Mouse (Mus musculus) hindbrain, embryonic 15.5 days (tissue): ENCODE data around the gene Syn3. TPM values are rescaled to one million over a fixed set of nuclear protein-coding genes. Genes with fewer than 3 reads are reported as not detected.
A peak's percentile ranks its signal among the peaks of the same experiment; 100 is the strongest.

ENCODE experiments used
- ATAC-seq: fragments of 200-750 bp; cut with Nextera tagmentation; 2 replicates; pipeline ENCODE4 v1.8.0; 2017; ENCODE audit warnings: low read depth, moderate number of reproducible peaks, moderate TSS enrichment; ENCODE audit not compliant: low FRiP score
- H3K27ac ChIP-seq: fragments of 300-500 bp; sonication (generic); replicated peaks from 2 replicates; pipeline ENCODE4 v1.5.1; 2015; ENCODE audit warnings: mild to moderate bottlenecking, inconsistent platforms
- H3K27me3 ChIP-seq: fragments of 300-500 bp; sonication (generic); 2 replicates; pipeline ENCODE4 v1.6.1; 2015; ENCODE audit warnings: control low read depth, inconsistent platforms
- H3K36me3 ChIP-seq: fragments of 300-500 bp; sonication (generic); 2 replicates; pipeline ENCODE4 v1.6.1; 2015; ENCODE audit warnings: control low read depth, inconsistent platforms
- H3K4me1 ChIP-seq: fragments of 300-500 bp; sonication (generic); replicated peaks from 2 replicates; pipeline ENCODE4 v1.6.1; 2015; ENCODE audit warnings: control low read depth, inconsistent platforms
- H3K4me2 ChIP-seq: fragments of 300-500 bp; sonication (generic); 2 replicates; pipeline ENCODE4 v1.6.1; 2015; ENCODE audit warnings: moderate library complexity, mild to moderate bottlenecking, inconsistent platforms
- H3K4me3 ChIP-seq: fragments of 300-500 bp; sonication (generic); 2 replicates; pipeline ENCODE4 v1.5.1; 2015; ENCODE audit warnings: mild to moderate bottlenecking, inconsistent platforms
- H3K9ac ChIP-seq: fragments of 300-500 bp; sonication (generic); 2 replicates; pipeline ENCODE4 v1.6.1; 2015; ENCODE audit warnings: inconsistent platforms
- H3K9me3 ChIP-seq: fragments of 300-500 bp; sonication (generic); 2 replicates; pipeline ENCODE4 v1.6.1; 2016; ENCODE audit warnings: control low read depth, inconsistent platforms
- WGBS: fragments of 180-500 bp; shearing (Covaris S2); methylation state at CpG from one replicate; pipeline ENCODE4 v1.1.7; 2015; 5-methylcytosine and 5-hydroxymethylcytosine counted together
- polyA plus RNA-seq: library from polyadenylated mRNA; unstranded; fragments of >200 nt; fragmentation: Nextera tagmentation; extraction: Ambion mirVana; gene quantifications from 2 replicates; pipeline ENCODE4 v1.2.1, GENCODE M21; 2015

Syn3 gene
- polyA plus RNA-seq, 1 experiment from 2014 or later: 30.1 TPM

DNA sequence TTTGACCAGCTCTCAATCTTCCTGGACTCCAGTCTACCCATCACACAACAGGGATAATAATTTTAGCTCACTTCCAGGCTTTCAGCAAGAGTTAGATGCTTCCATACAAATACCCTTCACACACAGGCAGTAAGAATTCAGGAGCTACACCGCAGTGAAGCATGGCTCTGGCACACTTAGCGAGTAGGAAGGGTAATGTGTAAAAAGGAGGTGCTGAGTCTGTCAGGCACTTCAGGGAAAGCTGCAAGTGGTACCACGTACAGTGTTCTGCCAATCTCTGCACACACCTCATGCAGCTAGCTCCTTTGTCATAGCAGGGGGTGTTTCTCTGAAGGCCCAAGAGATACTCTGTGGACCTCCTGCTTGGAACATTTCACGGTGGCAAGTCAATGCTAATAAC lies 12.7 kb downstream of the Syn3 start:
- Histone ChIP-seq H3K4me2 (no peak overlapping the region), H3K9me3 (no peaks in the 10 kb centered on the region), H3K27me3 (no peaks in the 10 kb centered on the region), H3K9ac (no peak overlapping the region), H3K4me3 (no peak overlapping the region), H3K27ac (no peak overlapping the region), H3K4me1 (peaks cover 28% of the 10 kb centered on the region), H3K36me3 (no peaks in the 10 kb centered on the region)
- WGBS: 43% methylated on average over 4 of the region's 4 CpGs
- ATAC-seq: no peak

DNA sequence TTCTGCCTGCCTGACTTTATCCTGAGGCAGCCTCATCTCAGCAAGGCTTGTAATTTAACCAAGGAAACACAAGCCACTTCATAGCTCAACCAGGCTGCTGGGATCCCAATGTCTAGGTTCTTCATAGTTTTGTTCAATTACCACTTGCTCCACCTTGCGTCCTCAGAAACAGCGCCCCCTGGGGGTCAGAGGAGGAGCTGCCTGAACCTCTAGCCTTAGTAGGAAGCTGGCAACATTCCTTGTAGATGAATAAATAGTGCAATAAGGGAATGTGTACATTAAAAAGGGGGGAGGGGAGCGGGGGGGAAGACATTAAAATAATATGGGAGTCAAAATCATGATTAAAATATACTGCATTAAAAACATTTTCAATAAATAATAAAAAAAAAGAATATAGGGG lies 14.7 kb downstream of the Syn3 start:
- Histone ChIP-seq H3K27ac (no peak overlapping the region), H3K4me1 (peaks cover 10% of the 10 kb centered on the region), H3K27me3 (no peaks in the 10 kb centered on the region), H3K9ac (no peak overlapping the region), H3K4me2 (no peak overlapping the region), H3K4me3 (no peak overlapping the region), H3K9me3 (no peaks in the 10 kb centered on the region), H3K36me3 (no peaks in the 10 kb centered on the region)
- ATAC-seq: no peak
- 16% methylated on average over 3 of the region's 3 CpGs for WGBS

DNA sequence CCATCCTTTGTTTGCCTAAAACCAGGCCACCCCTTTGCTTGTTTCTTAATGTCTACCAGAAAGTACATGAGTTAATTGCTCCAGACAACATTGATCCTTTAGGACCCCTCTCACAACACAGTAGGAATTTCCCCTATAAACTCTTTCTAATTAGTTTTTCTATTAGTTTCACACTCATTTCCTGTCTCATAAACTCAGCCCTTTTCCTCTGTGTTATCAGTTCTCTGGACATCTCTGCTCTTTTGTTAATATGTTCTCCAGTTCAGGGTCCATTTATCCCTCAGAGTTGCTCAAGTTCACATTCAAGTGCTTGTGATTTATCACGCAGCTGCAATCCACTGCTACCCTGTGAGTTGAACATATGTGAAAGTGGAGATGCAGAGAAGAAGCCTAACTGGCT lies 16.2 kb downstream of the Syn3 start:
- Histone ChIP-seq H3K4me3 (no peak overlapping the region), H3K4me1 (no peaks in the 10 kb centered on the region), H3K9ac (no peak overlapping the region), H3K27ac (no peak overlapping the region), H3K4me2 (no peak overlapping the region), H3K9me3 (no peaks in the 10 kb centered on the region), H3K27me3 (no peaks in the 10 kb centered on the region), H3K36me3 (0 out of 2 replicates have a peak, but pooled peaks cover under 1% of the 10 kb centered on the region)
- WGBS: 87% methylated on average over 1 of the region's 1 CpGs
- no peak for ATAC-seq

DNA sequence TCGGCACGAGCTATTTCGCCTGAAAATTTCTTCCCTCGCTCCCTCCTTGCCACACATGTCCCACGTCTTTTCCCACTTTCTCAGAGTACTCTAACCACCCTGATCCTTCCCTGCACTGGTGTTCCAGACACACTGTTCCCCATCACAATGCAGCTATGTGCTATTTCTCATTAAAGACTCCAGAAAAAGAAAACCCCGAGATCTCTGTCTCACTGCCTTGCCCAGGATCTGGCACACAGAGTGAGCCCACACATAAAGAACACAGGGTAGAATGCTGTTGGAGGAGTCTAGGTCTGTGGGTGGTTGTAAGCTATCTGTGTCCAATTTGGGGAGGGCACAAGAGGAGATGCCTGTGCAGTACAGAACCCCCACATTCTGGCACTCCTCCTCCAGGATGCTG lies 18.0 kb downstream of the Syn3 start:
- 94% methylated on average over 6 of the region's 6 CpGs for WGBS

DNA sequence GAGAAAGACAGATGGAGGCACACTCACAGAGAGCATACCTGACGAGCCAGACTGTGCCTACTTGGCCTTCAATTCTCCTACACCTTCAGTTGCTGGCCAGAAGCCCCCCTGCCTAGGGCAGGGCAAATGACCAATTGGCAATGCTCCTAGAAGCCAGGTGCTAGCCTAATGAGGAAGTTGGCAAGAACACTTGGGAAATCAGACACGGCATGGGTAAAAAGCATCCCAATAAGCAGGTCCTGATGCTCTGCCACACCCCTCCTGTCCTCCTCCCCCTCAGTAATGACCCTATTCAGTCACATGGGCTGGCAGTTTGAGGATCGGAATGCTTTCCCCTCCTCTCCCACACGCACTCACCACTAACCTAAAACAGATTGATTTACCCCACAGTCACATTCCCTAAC lies 19.0 kb downstream of the Syn3 start:
- no peaks in the 10 kb centered on the region for H3K27me3 ChIP-seq
- 51% methylated on average over 4 of the region's 4 CpGs for WGBS
- H3K4me2 ChIP-seq: no peak overlapping the region
- peaks cover 4% of the 10 kb centered on the region; the same call in 1 of the 2 replicates for H3K36me3 ChIP-seq
- H3K27ac ChIP-seq: no peak overlapping the region
- no peak overlapping the region for H3K9ac ChIP-seq
- H3K4me3 ChIP-seq: no peak overlapping the region
- ATAC-seq: peak; percentile 70
- no peaks in the 10 kb centered on the region for H3K4me1 ChIP-seq
- no peaks in the 10 kb centered on the region for H3K9me3 ChIP-seq

More for the DNA sequence above, 18.0 kb downstream of the Syn3 start:
- Histone ChIP-seq H3K4me1 (no peaks in the 10 kb centered on the region), H3K27ac (no peak overlapping the region), H3K36me3 (peaks cover 4% of the 10 kb centered on the region; the same call in 1 of the 2 replicates), H3K4me2 (no peak overlapping the region), H3K4me3 (no peak overlapping the region), H3K9ac (no peak overlapping the region), H3K27me3 (no peaks in the 10 kb centered on the region), H3K9me3 (no peaks in the 10 kb centered on the region)
- no peak; the same call in 1 of the 2 replicates for ATAC-seq

DNA sequence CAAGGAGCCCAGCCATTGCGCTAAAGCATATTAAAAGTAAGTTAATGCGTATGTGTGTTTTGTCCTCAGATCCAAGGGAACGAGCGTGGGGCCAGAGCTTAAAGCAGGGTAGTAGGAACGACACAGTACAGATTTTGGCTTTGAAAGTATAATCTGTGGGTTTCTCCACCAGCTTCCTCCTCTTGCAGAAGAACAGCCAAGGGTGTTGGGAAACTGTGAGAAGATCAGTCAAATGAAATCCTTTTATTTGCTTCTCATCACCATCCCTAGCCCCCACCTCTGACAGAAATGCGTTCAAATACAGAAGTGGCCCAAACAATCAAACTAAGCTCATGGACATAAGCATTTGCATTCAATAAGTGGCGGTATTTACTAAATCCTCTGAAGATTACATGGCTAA lies 22.0 kb downstream of the Syn3 start:
- Histone ChIP-seq H3K36me3 (peaks cover 4% of the 10 kb centered on the region; the same call in 1 of the 2 replicates), H3K27me3 (no peaks in the 10 kb centered on the region), H3K27ac (no peak overlapping the region), H3K4me3 (no peak overlapping the region), H3K4me1 (no peaks in the 10 kb centered on the region), H3K9ac (no peak overlapping the region), H3K9me3 (no peaks in the 10 kb centered on the region), H3K4me2 (no peak overlapping the region)
- WGBS: 85% methylated on average over 7 of the region's 7 CpGs
- no peak for ATAC-seq

DNA sequence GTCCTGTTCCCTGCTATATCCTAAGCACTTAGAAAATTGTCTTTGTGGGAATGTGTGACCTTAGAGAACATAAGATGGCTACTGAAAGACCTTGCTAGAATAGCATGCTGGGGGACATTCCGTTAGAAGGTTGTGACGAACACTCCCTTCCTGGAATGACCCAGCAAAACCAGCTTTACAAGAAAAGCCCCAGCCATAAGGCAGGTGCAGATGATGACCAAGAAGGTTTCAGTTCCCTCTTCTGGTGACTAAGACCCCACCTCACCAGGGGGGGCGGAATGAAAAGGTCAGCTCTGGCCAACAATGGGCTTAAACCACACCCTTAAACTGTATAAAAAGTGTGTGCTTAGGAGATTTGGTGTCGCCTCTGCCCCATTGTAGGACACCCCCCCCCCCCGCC lies 23.4 kb downstream of the Syn3 start:
- peaks cover 4% of the 10 kb centered on the region; the same call in 1 of the 2 replicates for H3K36me3 ChIP-seq
- no peak overlapping the region for H3K4me2 ChIP-seq
- no peak overlapping the region for H3K27ac ChIP-seq
- no peaks in the 10 kb centered on the region for H3K27me3 ChIP-seq
- 89% methylated on average over 5 of the region's 5 CpGs for WGBS
- no peaks in the 10 kb centered on the region for H3K4me1 ChIP-seq
- ATAC-seq: no peak
- no peak overlapping the region for H3K9ac ChIP-seq
- no peaks in the 10 kb centered on the region for H3K9me3 ChIP-seq
- H3K4me3 ChIP-seq: no peak overlapping the region

DNA sequence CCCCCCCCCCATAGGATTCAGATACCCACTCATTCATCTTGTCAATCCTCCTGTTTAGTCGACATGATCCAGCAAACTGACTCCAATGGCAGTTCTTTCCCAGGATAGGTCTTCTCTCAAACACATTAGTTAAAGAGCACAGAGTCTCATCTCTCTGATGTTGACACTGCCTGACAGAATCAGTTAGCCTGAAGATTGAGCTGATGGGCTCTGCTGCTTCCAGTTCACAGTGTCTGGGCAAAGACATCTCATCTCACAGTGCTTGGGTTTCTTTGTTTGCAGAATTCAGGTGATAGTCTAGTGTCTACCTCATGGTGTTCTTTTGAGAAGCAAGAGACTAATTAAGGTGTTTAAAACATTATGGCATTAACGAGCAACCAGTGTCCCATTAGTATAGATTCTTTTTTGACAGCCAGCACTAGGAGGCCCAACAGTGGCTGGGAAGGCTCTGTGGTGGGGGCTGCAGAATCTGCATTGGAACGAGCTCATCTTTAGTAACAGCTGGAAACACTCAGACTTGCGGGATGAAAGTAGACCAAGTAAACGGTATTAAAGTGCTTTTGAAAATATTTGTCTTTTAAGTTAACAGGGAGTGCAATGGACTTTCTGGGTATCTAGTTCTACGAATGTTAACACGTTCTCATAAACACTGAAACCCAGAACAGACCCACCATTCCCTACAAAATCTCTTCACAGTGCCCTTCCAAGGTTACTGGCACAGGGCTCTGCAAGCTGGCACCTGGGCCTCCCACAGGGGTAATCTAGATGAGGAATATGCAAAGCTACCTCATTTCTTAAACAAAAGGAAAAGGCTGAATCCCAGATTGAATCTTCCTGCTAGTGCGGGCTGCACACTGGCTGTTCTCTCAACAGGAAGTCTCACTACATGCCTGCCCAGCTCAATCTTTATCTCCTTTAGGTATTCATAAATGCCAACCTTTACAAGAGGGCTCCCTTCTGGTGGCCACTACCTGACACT lies 24.2 kb downstream of the Syn3 start:
- Histone ChIP-seq H3K27ac (no peak overlapping the region), H3K4me2 (no peak overlapping the region), H3K4me3 (no peak overlapping the region), H3K9ac (no peak overlapping the region), H3K36me3 (peaks cover 4% of the 10 kb centered on the region; the same call in 1 of the 2 replicates), H3K9me3 (no peaks in the 10 kb centered on the region), H3K4me1 (no peaks in the 10 kb centered on the region), H3K27me3 (no peaks in the 10 kb centered on the region)
- WGBS: 73% methylated on average over 8 of the region's 8 CpGs
- ATAC-seq: no peak

DNA sequence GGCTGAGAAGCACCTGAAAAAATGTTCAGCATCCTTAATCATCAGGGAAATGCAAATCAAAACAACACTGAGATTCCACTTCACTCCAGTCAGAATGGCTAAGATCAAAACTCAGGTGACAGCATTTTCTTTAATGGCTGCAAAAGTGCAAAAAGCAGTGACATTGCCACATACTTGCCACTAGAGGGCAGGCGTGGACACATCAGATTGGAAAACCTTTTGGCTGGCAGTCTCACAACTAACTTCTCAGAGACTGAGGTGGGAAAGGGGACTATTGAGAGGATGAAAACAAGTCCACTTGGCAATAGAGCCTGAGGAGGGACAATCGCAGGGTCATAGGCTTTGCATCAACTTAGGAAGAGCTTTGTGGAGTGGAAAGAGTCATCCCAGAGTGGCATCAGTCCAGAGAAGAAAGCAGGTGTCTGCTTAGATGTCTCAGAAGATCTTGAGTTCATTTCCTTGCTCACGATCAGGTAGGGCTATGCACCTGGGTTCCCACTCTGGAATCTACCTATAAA lies 25.0 kb downstream of the Syn3 start:
- Histone ChIP-seq H3K9me3 (no peaks in the 10 kb centered on the region), H3K4me1 (no peaks in the 10 kb centered on the region), H3K27ac (no peak overlapping the region), H3K36me3 (peaks cover 4% of the 10 kb centered on the region; the same call in 1 of the 2 replicates), H3K27me3 (no peaks in the 10 kb centered on the region), H3K9ac (no peak overlapping the region), H3K4me2 (no peak overlapping the region), H3K4me3 (no peak overlapping the region)
- no peak for ATAC-seq
- 46% methylated on average over 3 of the region's 3 CpGs for whole genome bisulfite sequencing

DNA sequence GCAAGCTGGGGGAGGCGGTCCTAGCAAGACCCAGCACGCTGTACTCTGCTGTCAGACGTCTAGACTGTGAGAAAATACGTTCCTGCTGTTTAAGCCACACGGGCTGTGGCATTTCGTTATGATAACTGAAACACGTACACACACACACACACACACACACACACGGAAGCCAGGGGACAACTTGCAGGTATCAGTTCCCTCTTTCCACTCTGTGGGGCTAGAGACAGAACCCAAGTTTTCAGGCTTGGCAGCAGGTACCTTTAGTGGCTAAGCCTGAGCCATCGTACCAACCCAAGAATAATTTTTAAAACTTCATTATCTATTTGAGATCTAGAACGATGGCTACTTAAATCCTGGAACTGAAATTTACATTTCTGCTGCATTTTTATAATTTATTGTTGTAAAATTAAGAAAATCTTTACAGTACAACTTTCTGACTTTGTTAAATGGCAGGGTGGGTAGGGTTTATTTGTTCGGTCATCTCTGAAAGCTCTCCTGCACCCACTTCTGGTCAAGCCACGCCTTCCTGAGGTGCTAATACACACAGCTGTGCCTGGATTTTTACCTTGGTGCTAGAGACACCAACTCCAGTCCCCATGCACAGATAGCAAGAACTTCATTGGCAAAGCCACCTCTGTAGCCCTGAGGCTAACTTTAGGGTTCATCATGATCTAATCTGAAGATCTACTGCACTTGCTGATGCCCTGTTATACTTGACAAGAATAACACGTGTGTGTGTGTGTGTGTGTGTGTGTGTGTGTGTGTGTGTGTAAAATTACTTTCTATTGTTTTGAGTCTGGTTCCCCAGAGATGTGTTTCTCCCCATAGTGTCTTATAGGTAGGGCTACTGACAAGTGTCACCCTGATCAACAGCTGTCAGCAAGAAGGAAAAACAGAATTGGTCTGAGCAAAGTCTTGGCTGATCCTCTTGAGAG lies 29.8 kb downstream of the Syn3 start:
- Histone ChIP-seq H3K4me2 (no peak overlapping the region), H3K27me3 (no peaks in the 10 kb centered on the region), H3K4me3 (no peak overlapping the region), H3K9me3 (no peaks in the 10 kb centered on the region), H3K4me1 (no peaks in the 10 kb centered on the region), H3K36me3 (peaks cover 11% of the 10 kb centered on the region; the same call in 1 of the 2 replicates), H3K9ac (no peak overlapping the region), H3K27ac (no peak overlapping the region)
- ATAC-seq: no peak
- WGBS: 89% methylated on average over 13 of the region's 13 CpGs

DNA sequence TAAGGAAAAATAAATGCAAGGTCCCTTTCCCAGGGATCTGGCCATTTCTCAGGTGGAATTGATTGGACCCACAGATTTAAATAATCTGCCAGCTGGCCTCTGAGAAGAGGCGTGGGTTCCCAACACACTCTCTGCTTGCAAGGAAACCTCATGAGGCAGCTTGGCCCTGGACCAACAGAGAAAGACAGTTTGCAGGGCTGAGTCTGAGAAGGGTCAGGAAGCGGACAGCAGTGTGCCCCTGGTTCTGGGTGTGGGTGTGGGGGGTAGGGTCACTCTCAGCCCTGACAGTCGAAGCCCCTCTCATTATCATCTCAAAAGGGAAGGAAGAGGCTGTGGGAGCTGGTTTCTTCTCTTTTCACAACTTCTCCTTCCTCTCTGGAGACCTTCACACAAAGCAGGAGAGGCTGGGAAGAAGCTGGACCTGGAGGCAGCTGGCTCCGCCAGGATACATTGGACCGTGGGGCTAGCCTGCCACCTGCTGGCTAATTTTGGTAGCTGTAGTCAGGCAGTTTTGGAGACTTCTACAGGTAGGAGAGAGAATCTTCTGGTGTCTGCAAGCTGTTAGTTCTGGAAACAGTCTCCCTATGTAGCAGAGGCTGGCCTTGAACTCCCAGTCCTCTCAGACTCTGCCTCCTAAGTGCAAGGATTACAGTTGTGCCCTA lies 35.0 kb downstream of the Syn3 start:
- Histone ChIP-seq H3K36me3 (peaks cover 12% of the 10 kb centered on the region; the same call in 1 of the 2 replicates), H3K9me3 (no peaks in the 10 kb centered on the region), H3K27ac (0 out of 2 replicates have a peak overlapping the region, but pooled peaks have one; percentile 22), H3K4me3 (no peak overlapping the region), H3K4me1 (peaks cover 6% of the 10 kb centered on the region), H3K9ac (no peak overlapping the region), H3K27me3 (no peaks in the 10 kb centered on the region), H3K4me2 (no peak overlapping the region)
- ATAC-seq: peak; percentile 79
- WGBS: 24% methylated on average over 5 of the region's 5 CpGs
